10 mouse cellular contexts compared by ENCODE assay signal in genomic region chr19:46186611-46187010, GRCm38 (mm10). TPM values are rescaled to one million over a fixed set of nuclear protein-coding genes. Genes with fewer than 3 reads are reported as not detected.
DNase-seq lines count a peak whose midpoint lies in the region; TF ChIP-seq lines count a peak whose summit lies in the region.
"Had no signal": no experiment of that assay in that cellular context is flagged by ENCODE, and none has a peak within 500 bp of the region (broad histone marks: within the 10 kb centered on the region; RNA-seq: fewer than 3 reads in every experiment).

No protein-coding gene starts in this region.

- H3K9me3 ChIP-seq in CH12.LX (replicated peaks; ENCODE audit: low read length), result no peaks in the 10 kb centered on the region
- H3K9me3 ChIP-seq: embryonic facial prominence, embryonic 15.5 days; midbrain, embryonic 12.5 days had no signal

- TF ChIP-seq POLR2A in CH12.LX (IDR thresholded peaks at IDR 0.05; ENCODE audit: low read depth, low read length), result no peak

- no peak overlapping the region for H3K4me2 ChIP-seq in CH12.LX (ENCODE audit: insufficient read depth, low read depth, poor library complexity, severe bottlenecking)
- H3K4me2 ChIP-seq: embryonic facial prominence, embryonic 15.5 days; midbrain, embryonic 12.5 days had no signal

- H3K36me3 ChIP-seq in CH12.LX (replicated peaks in 1 of 2; ENCODE audit: control insufficient read depth in 1 of 2, insufficient read depth in 1 of 2, low read length in 1 of 2), result peaks cover 4 to 17% of the 10 kb centered on the region in 2 experiments
- H3K36me3 ChIP-seq: midbrain, embryonic 12.5 days had no signal

- dilution Hi-C loops in CH12.LX (cut with MboI; ENCODE audit: extremely low pct_ligation_motif_present, extremely low pct_unique_long_range_greater_than_20kb, low sequenced_read_pairs), result no loop called here

- 0 out of 2 replicates have a peak, but pooled peaks cover 3% of the 10 kb centered on the region for H3K79me2 ChIP-seq in CH12.LX (replicated peaks; ENCODE audit: control insufficient read depth, extremely low read depth, insufficient read depth, poor library complexity, severe bottlenecking)

- in situ Hi-C loops in CH12.LX (cut with MboI; ENCODE audit: low pct_ligation_motif_present, low pct_unique_long_range_greater_than_20kb, low sequenced_read_pairs), result no loop called here

- intact Hi-C loops in gastrocnemius, postnatal 36 days (cut with DNase I), result loop anchor here (5.0 kb wide), 1 partner anchor 34 kb away; the partner anchor contains the start of gene Gbf1

- no peak for TF ChIP-seq CTCF in CH12.LX (conservative IDR thresholded peaks at IDR 0.05 in 1 of 2, IDR thresholded peaks at IDR 0.05 in 1 of 2; ENCODE audit: low read depth in 2 of 2, low read length in 2 of 2)

- no peak overlapping the region for H3K27ac ChIP-seq in CH12.LX (ENCODE audit: insufficient read depth, low read depth)
- H3K27ac ChIP-seq: embryonic facial prominence, embryonic 15.5 days; midbrain, embryonic 12.5 days had no signal

- no peak overlapping the region for H3K9ac ChIP-seq in CH12.LX (ENCODE audit: insufficient read depth, low read depth)
- H3K9ac ChIP-seq: embryonic facial prominence, embryonic 15.5 days; midbrain, embryonic 12.5 days had no signal

- H3K4me3 ChIP-seq in CH12.LX (replicated peaks in 1 of 3; ENCODE audit: low read depth in 2 of 3, low read length in 2 of 3, poor library complexity in 1 of 3), result no peak overlapping the region
- H3K4me3 ChIP-seq: embryonic facial prominence, embryonic 15.5 days; midbrain, embryonic 12.5 days had no signal

- DNase-seq in adrenal gland, postnatal 14 days, result peak; percentile 6
- DNase-seq in adrenal gland, postnatal 4 days (ENCODE audit: low spot score in 2 of 2), result no peak
- DNase-seq in CH12.LX (ENCODE audit: extremely low read depth), result peak; percentile 7
- DNase-seq in gastrocnemius, postnatal 36 days, result peak; percentile 33 to 55
- DNase-seq in kidney, postnatal 4 days, result peak; percentile 7
- DNase-seq in frontal cortex, postnatal 14 days (ENCODE audit: low spot score in 2 of 2), result no peak
- no peak for DNase-seq in cerebellum, adult 11-12 months
- no peak for DNase-seq in right cerebral cortex, postnatal 36 days (ENCODE audit: low spot score in 2 of 2)

- TF ChIP-seq EP300 in CH12.LX (IDR thresholded peaks at IDR 0.05; ENCODE audit: low read length), result no peak

- TF ChIP-seq RAD21 in CH12.LX (IDR thresholded peaks at IDR 0.05; ENCODE audit: low read depth, low read length), result no peak

- H3K27me3 ChIP-seq in CH12.LX (replicated peaks), result no peaks in the 10 kb centered on the region
- H3K27me3 ChIP-seq: embryonic facial prominence, embryonic 15.5 days; midbrain, embryonic 12.5 days had no signal

- H3K4me1 ChIP-seq in CH12.LX (ENCODE audit: control insufficient read depth in 1 of 2, insufficient read depth in 2 of 2), result peaks cover 4 to 20% of the 10 kb centered on the region in 2 experiments; a peak in 2 of 4 replicates
- H3K4me1 ChIP-seq: midbrain, embryonic 12.5 days had no signal

TF ChIP-seq in CH12.LX, 34 proteins besides CTCF, POLR2A, EP300 and RAD21:
- TF ChIP-seq RCOR1 (conservative IDR thresholded peaks at IDR 0.05; ENCODE audit: low read depth, low read length) (no peak), SMC3 (IDR thresholded peaks at IDR 0.05; ENCODE audit: low read depth, low read length) (no peak), MYC (IDR thresholded peaks at IDR 0.05; ENCODE audit: low read depth, low read length) (no peak), BHLHE40 (IDR thresholded peaks at IDR 0.05; ENCODE audit: low read depth, low read length) (no peak), JUND (conservative IDR thresholded peaks at IDR 0.05; ENCODE audit: low read depth, low read length) (no peak), MEF2A (IDR thresholded peaks at IDR 0.05; ENCODE audit: borderline replicate concordance, low read depth, low read length) (no peak), ZNF384 (IDR thresholded peaks at IDR 0.05; ENCODE audit: low read depth, low read length) (no peak), ZC3H11A (IDR thresholded peaks at IDR 0.05; ENCODE audit: low read depth, low read length) (no peak), TCF12 (IDR thresholded peaks at IDR 0.05; ENCODE audit: low read depth, low read length) (no peak), GABPA (IDR thresholded peaks at IDR 0.05; ENCODE audit: insufficient replicate concordance, low read depth, low read length) (no peak), E2F4 (IDR thresholded peaks at IDR 0.05; ENCODE audit: insufficient replicate concordance, low read depth, low read length) (no peak), UBTF (IDR thresholded peaks at IDR 0.05; ENCODE audit: low read depth, low read length) (no peak), SIN3A (IDR thresholded peaks at IDR 0.05; ENCODE audit: low read length) (no peak), ETS1 (conservative IDR thresholded peaks at IDR 0.05; ENCODE audit: low read depth, low read length) (no peak), HCFC1 (IDR thresholded peaks at IDR 0.05; ENCODE audit: low read depth, low read length) (no peak), CHD1 (IDR thresholded peaks at IDR 0.05; ENCODE audit: low read depth, low read length) (no peak), NRF1 (IDR thresholded peaks at IDR 0.05; ENCODE audit: low read depth, low read length) (no peak), MXI1 (IDR thresholded peaks at IDR 0.05; ENCODE audit: low read depth, low read length) (no peak), MAX (IDR thresholded peaks at IDR 0.05; ENCODE audit: low read length) (no peak)

RNA-seq across cellular contexts. Expression of gene Gbf1, which starts 34.3 kb away (rescaled TPM):
- 62.8 and 74.8 TPM in 2 replicates for total RNA-seq in adrenal gland, postnatal 14 days (2021)
- total RNA-seq in adrenal gland, postnatal 4 days (2021), result 10 to 100 TPM; 64.2 to 77.1 TPM
- total RNA-seq in CH12.LX (2012; rRNA removed), result 18.7 and 22.7 TPM in 2 replicates
- total RNA-seq in CH12.LX (2014; rRNA removed), result 7.1 and 8.6 TPM in 2 replicates
- polyA plus RNA-seq in CH12.LX (2012; ENCODE audit: insufficient read length, low read depth), result 23.9 and 26.1 TPM in 2 replicates
- 10 to 100 TPM; 42.9 to 48.0 TPM for total RNA-seq in gastrocnemius, postnatal 36 days (2021)

RNA-seq across cellular contexts. Expression of gene Pitx3, which starts 38.5 kb away (rescaled TPM):
- total RNA-seq in adrenal gland, postnatal 14 days (2021), result 0.26 TPM in 1 of 2 replicates, not detected in the other
- 1 to 10 TPM in 1 of 2 experiments, under 1 TPM in 1; 0.56 to 2.0 TPM for total RNA-seq in adrenal gland, postnatal 4 days (2021)
- total RNA-seq in CH12.LX (2012; rRNA removed), result not detected in 2 replicates
- not detected in 2 replicates for total RNA-seq in CH12.LX (2014; rRNA removed)
- not detected in 2 replicates for polyA plus RNA-seq in CH12.LX (2012; ENCODE audit: insufficient read length, low read depth)
- total RNA-seq in gastrocnemius, postnatal 36 days (2021), result 1 to 10 TPM; 5.0 to 9.7 TPM

RNA-seq across cellular contexts. Expression of gene Elovl3, which starts 54.9 kb away (rescaled TPM):
- total RNA-seq in adrenal gland, postnatal 14 days (2021), result 7.4 and 8.7 TPM in 2 replicates
- total RNA-seq in adrenal gland, postnatal 4 days (2021), result under 1 TPM; 0.31 to 0.93 TPM
- not detected in 2 replicates for total RNA-seq in CH12.LX (2012; rRNA removed)
- total RNA-seq in CH12.LX (2014; rRNA removed), result not detected in 2 replicates
- polyA plus RNA-seq in CH12.LX (2012; ENCODE audit: insufficient read length, low read depth), result not detected in 2 replicates
- not detected for total RNA-seq in gastrocnemius, postnatal 36 days (2021)

Comparison
In these comparisons a context has a peak if more than half of its experiments do, and no peak if none do; other contexts are left out.
1. DNase-seq: peak in adrenal gland, postnatal 14 days (single experiment), CH12.LX (single experiment), gastrocnemius, postnatal 36 days (2 of 2) and kidney, postnatal 4 days (2 of 2); none in adrenal gland, postnatal 4 days (0 of 2), frontal cortex, postnatal 14 days (0 of 2), cerebellum, adult 11-12 months (single experiment) and right cerebral cortex, postnatal 36 days (0 of 2).